Mouse (Mus musculus) hindbrain, embryonic 11.5 days (tissue): Measurements from ENCODE around the gene Otp. TPM values are rescaled to one million over a fixed set of nuclear protein-coding genes. Genes with fewer than 3 reads are reported as not detected.
A peak's percentile ranks its signal among the peaks of the same experiment; 100 is the strongest.

ENCODE experiments used
- ATAC-seq: fragments of 200-750 bp; cut with Nextera tagmentation; 2 replicates; pipeline ENCODE4 v1.8.0; 2017; ENCODE audit warnings: mild to moderate bottlenecking, moderate TSS enrichment, moderate library complexity; ENCODE audit not compliant: low FRiP score
- DNase-seq: peaks from one replicate; pipeline ENCODE4 v3.0.0-alpha.2; 2015; ENCODE audit warnings: low spot score
- H3K27ac ChIP-seq: fragments of 300-500 bp; sonication (generic); 2 replicates; pipeline ENCODE4 v1.5.1; 2014; ENCODE audit warnings: mild to moderate bottlenecking, low read depth, low read length
- H3K27me3 ChIP-seq: fragments of 300-500 bp; sonication (generic); 2 replicates; pipeline ENCODE4 v1.6.1; 2014; ENCODE audit warnings: mild to moderate bottlenecking, low read length, moderate library complexity, mixed read lengths; ENCODE audit not compliant: control insufficient read depth, insufficient read depth
- H3K36me3 ChIP-seq: fragments of 300-500 bp; sonication (generic); 2 replicates; pipeline ENCODE4 v1.6.1; 2014; ENCODE audit warnings: mild to moderate bottlenecking, low read length, moderate library complexity, mixed read lengths; ENCODE audit not compliant: control insufficient read depth, insufficient read depth
- H3K4me1 ChIP-seq: fragments of 300-500 bp; sonication (generic); replicated peaks from 2 replicates; pipeline ENCODE4 v1.6.1; 2014; ENCODE audit warnings: low read length, mixed read lengths; ENCODE audit not compliant: control insufficient read depth, insufficient read depth
- H3K4me2 ChIP-seq: fragments of 300-500 bp; sonication (generic); replicated peaks from 2 replicates; pipeline ENCODE4 v1.6.1; 2014; ENCODE audit warnings: mild to moderate bottlenecking, low read depth, low read length
- H3K4me3 ChIP-seq: fragments of 300-500 bp; sonication (generic); 2 replicates; pipeline ENCODE4 v1.5.1; 2014; ENCODE audit warnings: low read depth, low read length
- H3K9ac ChIP-seq: fragments of 300-500 bp; sonication (generic); 2 replicates; pipeline ENCODE4 v1.6.1; 2014; ENCODE audit warnings: low read depth, low read length
- H3K9me3 ChIP-seq: fragments of 300-500 bp; sonication (generic); 2 replicates; pipeline ENCODE4 v1.6.1; 2016; ENCODE audit warnings: low read length; ENCODE audit not compliant: control insufficient read depth
- WGBS: fragments of 180-500 bp; shearing (Covaris S2); extraction: QIAGEN DNeasy Blood & Tissue Kit; methylation state at CpG from one replicate; pipeline ENCODE4 v1.1.7; 2014; 5-methylcytosine and 5-hydroxymethylcytosine counted together
- polyA plus RNA-seq: library from polyadenylated mRNA; unstranded; fragments of >200 nt; fragmentation: Nextera tagmentation; extraction: Ambion mirVana; gene quantifications from 2 replicates; pipeline ENCODE4 v1.2.1, GENCODE M21; 2014

Gene Otp
- 10.6 and 14.0 TPM in 2 replicates for polyA plus RNA-seq

DNA sequence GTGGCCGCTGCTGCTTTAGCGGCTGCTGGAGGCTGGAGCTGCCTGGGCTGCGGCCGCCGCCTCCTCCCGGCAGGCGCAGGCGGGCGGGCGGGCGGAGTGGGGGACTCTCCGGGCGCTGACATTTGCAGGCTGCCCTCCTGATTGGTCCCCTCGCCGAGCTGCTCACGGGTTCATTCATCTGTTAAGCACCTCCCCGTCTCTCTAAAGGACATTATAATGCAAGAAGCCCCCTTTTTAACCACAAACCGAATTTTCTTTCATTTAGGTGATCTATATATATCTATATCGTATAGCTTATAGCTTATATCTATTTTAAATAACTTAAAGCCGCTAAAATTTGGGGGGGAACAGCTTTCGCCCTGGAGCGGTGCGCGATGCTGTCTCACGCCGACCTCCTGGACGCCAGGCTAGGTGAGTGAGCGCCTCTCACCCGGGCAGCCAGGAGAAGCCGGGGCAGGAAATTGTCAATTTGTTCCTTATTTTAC is at the start of gene Otp:
Gene Otp, plus strand, starts transcription at position 207 of the 485 bp plus-strand sequence.
- Histone ChIP-seq H3K27ac (peak within 1 kb of the TSS; percentile 18; the same call in 1 of the 2 replicates), H3K36me3 (no peaks in the 10 kb centered on the region), H3K9me3 (no peaks in the 10 kb centered on the region), H3K4me3 (peak within 1 kb of the TSS; percentile 24; the same call in 1 of the 2 replicates), H3K4me1 (peaks cover 7% of the 10 kb centered on the region; the same call in 1 of the 2 replicates), H3K27me3 (peaks cover 73% of the 10 kb centered on the region), H3K4me2 (peak within 1 kb of the TSS; percentile 17; the same call in 1 of the 2 replicates), H3K9ac (no peak within 1 kb of the TSS)
- DNase-seq, result peak; percentile 76
- under 1% methylated on average over 25 of the region's 30 CpGs for WGBS
- ATAC-seq, result peak; percentile 87

DNA sequence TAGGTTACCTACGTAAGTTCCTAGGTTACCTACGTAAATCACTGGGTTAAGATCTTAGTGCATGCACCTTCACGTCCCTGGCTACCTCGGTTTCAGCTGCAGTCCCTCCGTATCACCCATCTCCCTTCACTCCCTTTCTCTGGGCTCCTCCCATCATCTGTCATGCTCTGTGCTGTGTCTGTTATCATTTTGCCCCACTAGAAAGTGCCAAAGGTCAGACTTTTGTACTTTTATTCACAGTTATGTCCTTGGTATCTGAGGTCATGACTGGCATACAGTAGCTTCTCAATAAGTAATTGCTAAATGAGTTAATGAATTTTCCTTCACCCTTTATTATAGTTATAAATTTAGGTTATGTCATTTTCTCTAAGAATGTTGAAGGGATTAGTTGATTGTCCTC is 49.0 kb upstream of the Otp start:
- H3K36me3 ChIP-seq, result no peaks in the 10 kb centered on the region
- DNase-seq (no peak), ATAC-seq (no peak)
- no peak overlapping the region for H3K4me3 ChIP-seq
- H3K4me2 ChIP-seq, result no peak overlapping the region
- H3K9me3 ChIP-seq, result no peaks in the 10 kb centered on the region
- H3K4me1 ChIP-seq, result no peaks in the 10 kb centered on the region
- H3K9ac ChIP-seq, result no peak overlapping the region
- 91% methylated on average over 5 of the region's 5 CpGs for WGBS
- H3K27ac ChIP-seq, result no peak overlapping the region
- H3K27me3 ChIP-seq, result no peaks in the 10 kb centered on the region

DNA sequence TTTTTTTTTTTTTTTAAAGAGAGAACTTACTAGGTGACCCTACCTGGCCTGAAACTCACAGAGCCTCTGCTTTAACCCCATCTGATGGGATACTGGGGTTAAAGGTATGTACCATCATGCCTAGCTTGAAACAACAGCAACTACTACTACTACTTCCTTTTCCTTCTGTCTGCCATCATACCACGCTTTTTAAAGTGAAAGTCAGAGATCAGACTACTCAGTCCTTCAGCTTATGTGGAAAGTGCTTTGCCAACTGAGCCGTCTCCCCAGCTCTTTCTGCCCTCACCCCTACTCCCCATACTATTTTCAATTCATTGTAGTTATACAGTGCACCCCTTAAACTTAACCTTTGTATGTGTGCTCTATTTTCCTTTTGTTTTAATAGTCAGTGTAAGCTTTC is 48.4 kb upstream of the Otp start:
- H3K27me3 ChIP-seq, result no peaks in the 10 kb centered on the region
- ATAC-seq (no peak), DNase-seq (no peak)
- H3K36me3 ChIP-seq, result no peaks in the 10 kb centered on the region
- H3K9me3 ChIP-seq, result no peaks in the 10 kb centered on the region
- H3K4me3 ChIP-seq, result no peak overlapping the region
- H3K27ac ChIP-seq, result no peak overlapping the region
- 90% methylated on average over 2 of the region's 2 CpGs for WGBS
- no peaks in the 10 kb centered on the region for H3K4me1 ChIP-seq
- no peak overlapping the region for H3K4me2 ChIP-seq
- H3K9ac ChIP-seq, result no peak overlapping the region

DNA sequence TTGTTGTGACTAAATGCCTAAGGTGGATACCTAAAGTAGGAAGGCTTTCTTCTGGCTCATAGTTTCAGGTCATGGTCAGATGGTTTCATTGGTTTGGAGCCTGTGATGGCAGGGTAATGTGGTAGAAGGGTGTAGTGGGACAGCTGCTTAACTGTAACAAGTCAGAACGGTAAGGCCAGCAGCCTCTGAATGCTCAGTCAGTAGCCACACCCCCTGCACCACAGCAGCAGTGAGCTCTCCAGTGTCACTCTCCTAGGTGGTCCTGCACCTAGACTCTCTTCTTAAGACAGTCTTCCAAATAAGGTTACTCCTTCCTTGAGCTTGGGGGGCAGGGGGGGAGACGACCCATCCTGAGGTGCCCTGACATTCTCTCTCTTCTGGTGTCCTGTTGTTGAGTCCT is 47.6 kb upstream of the Otp start:
- no peaks in the 10 kb centered on the region for H3K36me3 ChIP-seq
- no peak for ATAC-seq
- H3K9me3 ChIP-seq, result no peaks in the 10 kb centered on the region
- no peaks in the 10 kb centered on the region for H3K4me1 ChIP-seq
- H3K9ac ChIP-seq, result no peak overlapping the region
- no peak overlapping the region for H3K27ac ChIP-seq
- no peaks in the 10 kb centered on the region for H3K27me3 ChIP-seq
- DNase-seq, result no peak
- no peak overlapping the region for H3K4me3 ChIP-seq
- H3K4me2 ChIP-seq, result no peak overlapping the region
- WGBS, result 60% methylated on average over 2 of the region's 2 CpGs

DNA sequence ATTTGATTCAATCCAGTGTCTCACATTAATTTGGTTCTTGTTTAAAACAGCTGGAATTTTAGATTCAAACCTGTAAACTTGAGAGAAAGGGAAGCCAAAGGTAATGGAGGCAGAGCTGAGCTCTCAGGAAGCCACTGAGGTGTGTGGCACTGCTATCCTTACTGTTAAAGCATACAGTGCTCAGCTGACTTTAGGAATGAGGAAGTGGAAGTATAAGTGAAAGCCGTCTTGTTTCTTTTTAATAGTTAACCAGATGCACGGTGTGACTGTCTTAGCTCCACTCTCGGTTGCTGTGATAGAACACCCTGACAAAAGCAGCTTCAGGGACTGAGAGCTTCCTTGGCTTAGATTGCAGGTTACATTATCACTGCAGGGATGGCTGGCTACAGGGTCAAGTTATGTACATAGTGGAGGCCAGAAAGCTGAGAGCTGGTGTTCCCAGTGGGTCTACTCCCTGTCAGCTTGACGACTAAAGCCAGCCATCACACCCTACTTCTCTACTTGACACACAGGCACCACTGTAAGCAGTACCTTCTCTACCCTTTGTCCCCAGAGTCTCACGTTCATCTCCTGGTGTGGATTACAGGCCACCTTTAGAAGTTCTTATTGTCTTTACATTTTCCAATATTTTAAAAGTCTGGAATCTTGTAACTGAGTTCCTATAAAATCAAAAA is 37.2 kb upstream of the Otp start:
- WGBS, result 84% methylated on average over 5 of the region's 5 CpGs
- H3K27me3 ChIP-seq, result no peaks in the 10 kb centered on the region
- DNase-seq, result no peak
- no peak overlapping the region for H3K4me3 ChIP-seq
- H3K27ac ChIP-seq, result no peak overlapping the region
- no peak overlapping the region for H3K9ac ChIP-seq
- H3K36me3 ChIP-seq, result no peaks in the 10 kb centered on the region
- H3K4me2 ChIP-seq, result no peak overlapping the region
- H3K9me3 ChIP-seq, result no peaks in the 10 kb centered on the region
- no peak for ATAC-seq
- no peaks in the 10 kb centered on the region for H3K4me1 ChIP-seq

DNA sequence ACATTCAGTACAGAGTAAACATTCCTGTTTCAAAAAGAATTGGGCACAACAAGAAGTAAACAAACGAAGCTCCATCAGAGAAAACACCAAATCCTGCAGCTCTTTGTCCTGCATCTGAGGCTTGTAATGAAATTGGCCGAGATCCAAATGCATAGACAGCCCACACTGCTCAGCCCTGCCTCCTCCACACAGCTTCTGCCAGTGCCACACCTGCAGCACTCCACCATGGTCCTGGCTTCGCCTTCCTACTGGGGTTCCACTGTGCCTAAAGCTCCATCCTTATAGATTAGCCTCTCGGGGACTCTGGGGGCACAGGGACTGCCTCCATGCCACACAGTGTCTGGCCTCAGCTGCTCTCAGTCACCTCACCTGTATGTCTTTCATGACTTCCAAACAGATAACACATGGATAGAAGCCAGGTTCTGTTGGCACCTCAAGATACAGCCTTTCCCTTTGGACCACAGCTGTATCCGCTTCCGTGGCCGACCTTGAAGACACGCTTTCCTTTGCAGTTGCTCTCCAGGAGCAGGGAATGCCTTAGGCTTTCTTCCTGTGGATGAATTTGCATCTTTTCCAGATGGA is 36.6 kb upstream of the Otp start:
- no peak for DNase-seq
- Histone ChIP-seq H3K9ac (no peak overlapping the region), H3K4me1 (no peaks in the 10 kb centered on the region), H3K9me3 (no peaks in the 10 kb centered on the region), H3K4me3 (no peak overlapping the region), H3K4me2 (no peak overlapping the region), H3K27ac (no peak overlapping the region), H3K36me3 (no peaks in the 10 kb centered on the region), H3K27me3 (no peaks in the 10 kb centered on the region)
- no peak for ATAC-seq
- 93% methylated on average over 8 of the region's 8 CpGs for WGBS

DNA sequence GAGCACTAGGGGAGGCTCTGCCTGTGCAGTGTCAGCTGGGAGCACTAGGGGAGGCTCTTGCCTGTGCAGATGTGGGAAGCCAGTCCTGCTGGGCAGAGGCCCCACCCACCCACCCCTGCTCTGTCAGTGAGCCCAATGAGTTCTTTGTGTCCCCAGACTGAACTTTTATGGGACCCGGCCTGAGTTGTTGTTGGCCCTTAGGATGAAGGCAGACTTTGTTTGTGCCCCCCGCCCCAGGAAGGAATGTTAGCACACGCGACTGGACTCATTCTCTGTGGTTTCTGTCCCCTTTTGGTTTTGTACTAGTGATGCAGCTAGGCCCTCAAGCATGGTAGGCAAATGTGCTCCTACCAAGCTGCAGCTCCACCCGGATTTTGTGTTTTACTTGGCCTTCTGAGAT is 32.2 kb upstream of the Otp start:
- no peak overlapping the region for H3K4me2 ChIP-seq
- H3K4me1 ChIP-seq, result no peaks in the 10 kb centered on the region
- H3K4me3 ChIP-seq, result no peak overlapping the region
- H3K27ac ChIP-seq, result no peak overlapping the region
- no peak overlapping the region for H3K9ac ChIP-seq
- ATAC-seq, result no peak
- H3K36me3 ChIP-seq, result no peaks in the 10 kb centered on the region
- no peaks in the 10 kb centered on the region for H3K9me3 ChIP-seq
- no peaks in the 10 kb centered on the region for H3K27me3 ChIP-seq
- no peak for DNase-seq
- WGBS, result 65% methylated on average over 5 of the region's 5 CpGs

DNA sequence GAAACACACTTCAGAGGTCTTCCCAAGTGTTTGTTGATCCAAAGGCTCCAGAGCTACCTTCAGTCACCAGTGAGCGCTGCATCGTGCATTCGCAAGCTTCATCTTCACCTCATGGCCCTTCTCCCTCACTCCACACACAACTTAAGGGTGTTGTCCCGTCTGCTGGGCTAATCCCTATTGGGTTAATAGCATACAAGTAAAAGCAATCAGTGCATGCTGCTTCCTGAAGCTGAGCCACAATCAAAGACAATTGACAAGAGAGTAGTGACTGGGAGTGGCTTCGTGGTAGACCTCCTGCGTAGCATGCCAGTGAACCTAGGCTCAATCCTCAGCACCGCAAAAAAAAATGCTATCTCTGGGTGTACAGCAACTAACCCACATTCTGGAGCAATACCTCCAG is 27.5 kb upstream of the Otp start:
- H3K9ac ChIP-seq, result no peak overlapping the region
- no peaks in the 10 kb centered on the region for H3K4me1 ChIP-seq
- no peaks in the 10 kb centered on the region for H3K27me3 ChIP-seq
- no peak for ATAC-seq
- WGBS, result 85% methylated on average over 7 of the region's 7 CpGs
- no peak for DNase-seq
- H3K9me3 ChIP-seq, result no peaks in the 10 kb centered on the region
- no peak overlapping the region for H3K4me3 ChIP-seq
- H3K4me2 ChIP-seq, result no peak overlapping the region
- no peaks in the 10 kb centered on the region for H3K36me3 ChIP-seq
- H3K27ac ChIP-seq, result no peak overlapping the region

DNA sequence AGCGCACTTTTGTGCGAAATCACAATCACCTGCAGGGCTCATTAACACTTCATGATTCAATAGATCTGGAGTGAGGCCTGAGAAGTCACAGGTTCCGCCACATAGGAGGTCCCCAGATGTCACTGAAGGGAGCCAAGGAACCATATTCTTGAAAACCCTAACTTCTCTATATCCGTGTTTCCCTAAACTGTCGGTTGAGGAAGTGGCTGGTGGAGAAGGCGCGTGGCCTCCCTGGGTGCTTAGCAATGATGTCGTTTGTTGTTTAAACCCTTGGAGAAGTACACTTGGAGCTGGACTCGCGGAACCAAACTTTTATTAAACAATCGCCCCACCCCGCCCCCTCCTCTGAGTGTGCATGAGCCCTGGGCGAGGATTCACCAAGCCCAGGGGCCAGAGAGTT is 26.1 kb upstream of the Otp start:
- WGBS, result 78% methylated on average over 13 of the region's 13 CpGs
- Histone ChIP-seq H3K4me1 (no peaks in the 10 kb centered on the region), H3K27me3 (no peaks in the 10 kb centered on the region), H3K36me3 (no peaks in the 10 kb centered on the region), H3K4me2 (no peak overlapping the region), H3K27ac (no peak overlapping the region), H3K9ac (no peak overlapping the region), H3K9me3 (no peaks in the 10 kb centered on the region), H3K4me3 (no peak overlapping the region)
- no peak for ATAC-seq
- no peak for DNase-seq
